Mouse (Mus musculus) intestine, embryonic 14.5 days (tissue): Measurements from ENCODE around the gene Wls. TPM values are rescaled to one million over a fixed set of nuclear protein-coding genes. Genes with fewer than 3 reads are reported as not detected.

ENCODE experiments used
- ATAC-seq: fragments of 200-750 bp; cut with Nextera tagmentation; replicated peaks from 2 replicates; pipeline ENCODE4 v1.8.0; 2017; ENCODE audit warnings: low read depth, moderate number of reproducible peaks, moderate TSS enrichment, moderate library complexity; ENCODE audit not compliant: low FRiP score, low TSS enrichment
- DNase-seq: peaks from one replicate; pipeline ENCODE4 v3.0.0-alpha.2; 2018; ENCODE audit warnings: low spot score
- H3K27ac ChIP-seq: fragments of 300-500 bp; sonication (generic); 2 replicates; pipeline ENCODE4 v1.5.1; 2014; ENCODE audit warnings: low read depth, mild to moderate bottlenecking, control low read depth
- H3K27me3 ChIP-seq: fragments of 300-500 bp; sonication (generic); replicated peaks from 2 replicates; pipeline ENCODE4 v1.6.1; 2014; ENCODE audit warnings: low read length, control low read depth; ENCODE audit not compliant: control insufficient read depth, insufficient read depth
- H3K36me3 ChIP-seq: fragments of 300-500 bp; sonication (generic); 2 replicates; pipeline ENCODE4 v1.6.1; 2014; ENCODE audit warnings: low read length, control low read depth; ENCODE audit not compliant: control insufficient read depth, insufficient read depth
- H3K4me1 ChIP-seq: fragments of 300-500 bp; sonication (generic); replicated peaks from 2 replicates; pipeline ENCODE4 v1.6.1; 2014; ENCODE audit warnings: low read length, control low read depth, mixed read lengths; ENCODE audit not compliant: control insufficient read depth, insufficient read depth
- H3K4me2 ChIP-seq: fragments of 300-500 bp; sonication (generic); 2 replicates; pipeline ENCODE4 v1.6.1; 2014; ENCODE audit warnings: low read length
- H3K4me3 ChIP-seq: fragments of 300-500 bp; sonication (generic); 2 replicates; pipeline ENCODE4 v1.5.1; 2014; ENCODE audit warnings: low read depth, low read length, control low read depth, mixed read lengths
- H3K9ac ChIP-seq: fragments of 300-500 bp; sonication (generic); 2 replicates; pipeline ENCODE4 v1.6.1; 2014; ENCODE audit warnings: mild to moderate bottlenecking, low read length
- H3K9me3 ChIP-seq: fragments of 300-500 bp; sonication (generic); 2 replicates; pipeline ENCODE4 v1.6.1; 2016; ENCODE audit warnings: low read length, control low read depth; ENCODE audit not compliant: control insufficient read depth
- WGBS: fragments of 180-500 bp; shearing (Covaris S2); extraction: QIAGEN DNeasy Blood & Tissue Kit; methylation state at CpG from one replicate; pipeline ENCODE4 v1.1.7; 2014; 5-methylcytosine and 5-hydroxymethylcytosine counted together
- polyA plus RNA-seq: library from polyadenylated mRNA; unstranded; fragments of >200 nt; fragmentation: Nextera tagmentation; extraction: Ambion mirVana; gene quantifications from 2 replicates; pipeline ENCODE4 v1.2.1, GENCODE M21; 2014

Gene Wls
- polyA plus RNA-seq, 1 experiment from 2014 or later, result 101 TPM

- Histone ChIP-seq H3K9ac (no peak overlapping the region), H3K4me2 (no peak overlapping the region), H3K4me3 (no peak overlapping the region), H3K4me1 (peaks cover 17% of the 10 kb centered on the region), H3K27me3 (no peaks in the 10 kb centered on the region), H3K36me3 (no peaks in the 10 kb centered on the region), H3K27ac (no peak overlapping the region), H3K9me3 (no peaks in the 10 kb centered on the region)
- 33% methylated on average over 1 of the region's 1 CpGs for WGBS
- DNase-seq (no peak), ATAC-seq (no peak)
Observed at GRCm38 (mm10) chr3:159885781-159886400, 46.4 kb downstream of the Wls start.

- WGBS, result 88% methylated on average over 5 of the region's 5 CpGs
- Histone ChIP-seq H3K9ac (no peak overlapping the region), H3K9me3 (no peaks in the 10 kb centered on the region), H3K4me3 (no peak overlapping the region), H3K27me3 (no peaks in the 10 kb centered on the region), H3K36me3 (no peaks in the 10 kb centered on the region), H3K27ac (no peak overlapping the region), H3K4me2 (no peak overlapping the region), H3K4me1 (peaks cover 8% of the 10 kb centered on the region)
- DNase-seq (no peak), ATAC-seq (no peak)
Observed at GRCm38 (mm10) chr3:159890176-159891056, 50.9 kb downstream of the Wls start.

GRCm38 (mm10) chr3:159891057-159891752, 51.7 kb downstream of the Wls start:
- peaks cover under 1% of the 10 kb centered on the region for H3K4me1 ChIP-seq
- ATAC-seq (no peak), DNase-seq (no peak)
- no peaks in the 10 kb centered on the region for H3K27me3 ChIP-seq
- no peak overlapping the region for H3K9ac ChIP-seq
- H3K27ac ChIP-seq, result no peak overlapping the region
- WGBS, result 95% methylated on average over 8 of the region's 8 CpGs
- no peaks in the 10 kb centered on the region for H3K9me3 ChIP-seq
- H3K4me3 ChIP-seq, result no peak overlapping the region
- no peaks in the 10 kb centered on the region for H3K36me3 ChIP-seq
- H3K4me2 ChIP-seq, result no peak overlapping the region

- ATAC-seq, result no peak
- H3K4me2 ChIP-seq, result no peak overlapping the region
Observed at GRCm38 (mm10) chr3:159907329-159907728, 67.9 kb downstream of the Wls start.

GRCm38 (mm10) chr3:159917328-159918090, 78.0 kb downstream of the Wls start:
- Histone ChIP-seq H3K4me3 (no peak overlapping the region), H3K9me3 (no peaks in the 10 kb centered on the region), H3K27ac (no peak overlapping the region), H3K4me2 (no peak overlapping the region), H3K9ac (no peak overlapping the region), H3K4me1 (no peaks in the 10 kb centered on the region), H3K36me3 (peaks cover 37% of the 10 kb centered on the region), H3K27me3 (no peaks in the 10 kb centered on the region)
- WGBS, result 76% methylated on average over 2 of the region's 2 CpGs
- ATAC-seq (no peak), DNase-seq (no peak)

More at GRCm38 (mm10) chr3:159907329-159907728, 67.9 kb downstream of the Wls start:
- Histone ChIP-seq H3K4me1 (no peaks in the 10 kb centered on the region), H3K27ac (no peak overlapping the region), H3K9ac (no peak overlapping the region), H3K27me3 (no peaks in the 10 kb centered on the region), H3K9me3 (no peaks in the 10 kb centered on the region), H3K4me3 (no peak overlapping the region), H3K36me3 (peaks cover 23% of the 10 kb centered on the region)
- DNase-seq, result no peak
- 97% methylated on average over 1 of the region's 1 CpGs for WGBS

Other genes starting within 250 kb of the Wls start
- not detected in 2 replicates for gene Rpe65, start 240.5 kb upstream of the Wls start, polyA plus RNA-seq